ENCODE assay signal across 13 mouse cellular contexts in genomic region chr3:122474796-122475195, GRCm38 (mm10).
DNase-seq lines count a peak whose midpoint lies in the region; ATAC-seq lines count a peak whose summit lies in the region.
"Had no signal": no experiment of that assay in that cellular context is flagged by ENCODE, and none has a peak within 500 bp of the region (broad histone marks: within the 10 kb centered on the region; RNA-seq: fewer than 3 reads in every experiment).

No protein-coding gene starts in this region.

- H3K27ac ChIP-seq in hindbrain, embryonic 15.5 days (replicated peaks), result 0 out of 2 replicates have a peak overlapping the region, but pooled peaks have one; percentile 52
- no peak overlapping the region for H3K27ac ChIP-seq in hindbrain, embryonic 12.5 days
- peak overlapping the region; percentile 71 for H3K27ac ChIP-seq in embryonic facial prominence, embryonic 10.5 days (replicated peaks)
- peak overlapping the region; percentile 63 for H3K27ac ChIP-seq in forebrain, embryonic 13.5 days
- H3K27ac ChIP-seq in midbrain, embryonic 14.5 days (replicated peaks; ENCODE audit: low read depth, low read length), result no peak overlapping the region
- H3K27ac ChIP-seq: embryonic facial prominence, embryonic 15.5 days; kidney, postnatal 0 days; lung, embryonic 15.5 days had no signal

- no peaks in the 10 kb centered on the region for H3K9me3 ChIP-seq in hindbrain, embryonic 15.5 days
- H3K9me3 ChIP-seq in hindbrain, embryonic 12.5 days (replicated peaks), result no peaks in the 10 kb centered on the region
- no peaks in the 10 kb centered on the region for H3K9me3 ChIP-seq in embryonic facial prominence, embryonic 10.5 days
- no peaks in the 10 kb centered on the region for H3K9me3 ChIP-seq in forebrain, embryonic 13.5 days (replicated peaks)
- H3K9me3 ChIP-seq in midbrain, embryonic 14.5 days (ENCODE audit: control insufficient read depth, low read length), result no peaks in the 10 kb centered on the region
- H3K9me3 ChIP-seq: embryonic facial prominence, embryonic 15.5 days; lung, embryonic 15.5 days had no signal

- H3K4me3 ChIP-seq in hindbrain, embryonic 15.5 days, result no peak overlapping the region
- no peak overlapping the region for H3K4me3 ChIP-seq in hindbrain, embryonic 12.5 days
- no peak overlapping the region for H3K4me3 ChIP-seq in embryonic facial prominence, embryonic 10.5 days
- H3K4me3 ChIP-seq in forebrain, embryonic 13.5 days, result no peak overlapping the region
- H3K4me3 ChIP-seq in midbrain, embryonic 14.5 days (replicated peaks; ENCODE audit: low read depth, low read length), result no peak overlapping the region
- H3K4me3 ChIP-seq: embryonic facial prominence, embryonic 15.5 days; lung, embryonic 15.5 days had no signal

- H3K9ac ChIP-seq in hindbrain, embryonic 15.5 days, result no peak overlapping the region
- no peak overlapping the region for H3K9ac ChIP-seq in hindbrain, embryonic 12.5 days
- no peak overlapping the region for H3K9ac ChIP-seq in forebrain, embryonic 13.5 days
- no peak overlapping the region for H3K9ac ChIP-seq in midbrain, embryonic 14.5 days (replicated peaks; ENCODE audit: low read length)
- H3K9ac ChIP-seq: embryonic facial prominence, embryonic 15.5 days; lung, embryonic 15.5 days had no signal

- H3K4me1 ChIP-seq in hindbrain, embryonic 15.5 days (replicated peaks), result peaks cover 43% of the 10 kb centered on the region
- H3K4me1 ChIP-seq in hindbrain, embryonic 12.5 days, result peaks cover 39% of the 10 kb centered on the region
- peaks cover 79% of the 10 kb centered on the region for H3K4me1 ChIP-seq in embryonic facial prominence, embryonic 10.5 days
- H3K4me1 ChIP-seq in forebrain, embryonic 13.5 days, result peaks cover 52% of the 10 kb centered on the region
- H3K4me1 ChIP-seq in midbrain, embryonic 14.5 days (ENCODE audit: control insufficient read depth, insufficient read depth, low read length), result peaks cover 37% of the 10 kb centered on the region

- DNase-seq in embryonic facial prominence, embryonic 10.5 days (ENCODE audit: low spot score), result no peak
- no peak for DNase-seq in midbrain, embryonic 14.5 days
- DNase-seq in MN1 (ENCODE audit: low spot score), result no peak
- no peak for DNase-seq in gastrocnemius, adult 8-10 months (ENCODE audit: low spot score in 2 of 2)
- DNase-seq: cerebellum, adult 2 months; layer of hippocampus, adult 9-11 months had no signal

- H3K4me2 ChIP-seq in hindbrain, embryonic 15.5 days, result no peak overlapping the region
- H3K4me2 ChIP-seq in hindbrain, embryonic 12.5 days (replicated peaks), result no peak overlapping the region
- H3K4me2 ChIP-seq in forebrain, embryonic 13.5 days, result no peak overlapping the region
- no peak overlapping the region for H3K4me2 ChIP-seq in midbrain, embryonic 14.5 days (ENCODE audit: low read length)
- H3K4me2 ChIP-seq: embryonic facial prominence, embryonic 15.5 days; lung, embryonic 15.5 days had no signal

- no peaks in the 10 kb centered on the region for H3K36me3 ChIP-seq in hindbrain, embryonic 15.5 days
- no peaks in the 10 kb centered on the region for H3K36me3 ChIP-seq in hindbrain, embryonic 12.5 days
- H3K36me3 ChIP-seq in embryonic facial prominence, embryonic 10.5 days (replicated peaks), result no peaks in the 10 kb centered on the region
- H3K36me3 ChIP-seq in forebrain, embryonic 13.5 days (ENCODE audit: poor library complexity, severe bottlenecking), result no peaks in the 10 kb centered on the region
- H3K36me3 ChIP-seq in midbrain, embryonic 14.5 days (ENCODE audit: control insufficient read depth, insufficient read depth, low read length), result no peaks in the 10 kb centered on the region
- H3K36me3 ChIP-seq: embryonic facial prominence, embryonic 15.5 days; lung, embryonic 15.5 days had no signal

- 72% methylated on average over 4 of the region's 4 CpGs for WGBS in hindbrain, embryonic 15.5 days
- 76% methylated on average over 4 of the region's 4 CpGs for WGBS in hindbrain, embryonic 12.5 days
- whole genome bisulfite sequencing in embryonic facial prominence, embryonic 10.5 days, result 70% methylated on average over 4 of the region's 4 CpGs
- WGBS in forebrain, embryonic 13.5 days, result 77% methylated on average over 4 of the region's 4 CpGs
- 79% methylated on average over 4 of the region's 4 CpGs for WGBS in midbrain, embryonic 14.5 days

- no peaks in the 10 kb centered on the region for H3K27me3 ChIP-seq in hindbrain, embryonic 15.5 days
- H3K27me3 ChIP-seq in hindbrain, embryonic 12.5 days, result peaks cover 3% of the 10 kb centered on the region; the same call in 1 of the 2 replicates
- no peaks in the 10 kb centered on the region; the same call in 1 of the 2 replicates for H3K27me3 ChIP-seq in embryonic facial prominence, embryonic 10.5 days (replicated peaks; ENCODE audit: low read depth, poor library complexity, severe bottlenecking)
- H3K27me3 ChIP-seq in forebrain, embryonic 13.5 days, result no peaks in the 10 kb centered on the region
- H3K27me3 ChIP-seq in midbrain, embryonic 14.5 days (ENCODE audit: control insufficient read depth, insufficient read depth, low read length), result no peaks in the 10 kb centered on the region
- H3K27me3 ChIP-seq: embryonic facial prominence, embryonic 15.5 days; lung, embryonic 15.5 days had no signal

- ATAC-seq in hindbrain, embryonic 15.5 days (ENCODE audit: low FRiP score, low read depth), result no peak
- no peak for ATAC-seq in hindbrain, embryonic 12.5 days (ENCODE audit: low FRiP score)
- no peak for ATAC-seq in forebrain, embryonic 13.5 days
- ATAC-seq in midbrain, embryonic 14.5 days (ENCODE audit: low FRiP score, low TSS enrichment), result 0 out of 2 replicates have a peak, but pooled peaks have one; percentile 40
- ATAC-seq in activated CD4-positive, CD25-positive, alpha-beta regulatory T cell, adult 4 months, result no peak

Comparison
In these comparisons a context has a peak if more than half of its experiments do, and no peak if none do; other contexts are left out.
1. H3K27ac ChIP-seq: peak in hindbrain, embryonic 15.5 days (single experiment), embryonic facial prominence, embryonic 10.5 days (single experiment) and forebrain, embryonic 13.5 days (single experiment); none in hindbrain, embryonic 12.5 days (single experiment) and midbrain, embryonic 14.5 days (single experiment).